In genomic region chr13:32802259-32803081, GRCm38 (mm10) we compare ENCODE assay signal across 8 mouse cellular contexts. TPM values are rescaled to one million over a fixed set of nuclear protein-coding genes. Genes with fewer than 3 reads are reported as not detected.
DNase-seq lines count a peak whose midpoint lies in the region; ATAC-seq and TF ChIP-seq lines count a peak whose summit lies in the region.

Gene D930007J09Rik, minus strand, starts transcription at chr13:32802849.

- H3K9ac ChIP-seq in heart, adult 2 months (ENCODE audit: low read depth, low read length), result peak within 1 kb of the TSS; percentile 83
- peak within 1 kb of the TSS; percentile 80 for H3K9ac ChIP-seq in kidney, embryonic 15.5 days
- H3K9ac ChIP-seq in liver, embryonic 11.5 days (ENCODE audit: low read depth, low read length), result peak within 1 kb of the TSS; percentile 91
- H3K9ac ChIP-seq in stomach, embryonic 15.5 days, result peak within 1 kb of the TSS; percentile 75

- peaks cover 2% of the 10 kb centered on the region; the same call in 1 of the 2 replicates for H3K4me1 ChIP-seq in heart, adult 2 months (ENCODE audit: control insufficient read depth, insufficient read depth, low read length)
- H3K4me1 ChIP-seq in kidney, embryonic 15.5 days, result peaks cover 32% of the 10 kb centered on the region
- peaks cover 18% of the 10 kb centered on the region for H3K4me1 ChIP-seq in liver, embryonic 11.5 days (replicated peaks; ENCODE audit: control insufficient read depth, insufficient read depth, low read length)
- peaks cover 15% of the 10 kb centered on the region for H3K4me1 ChIP-seq in stomach, embryonic 15.5 days

- no peak for TF ChIP-seq CTCF in heart, adult 2 months (IDR thresholded peaks at IDR 0.05)

- WGBS in heart, adult 2 months, result under 1% methylated on average over 93 of the region's 95 CpGs
- WGBS in kidney, embryonic 15.5 days, result under 1% methylated on average over 67 of the region's 95 CpGs
- under 1% methylated on average over 90 of the region's 95 CpGs for WGBS in liver, embryonic 11.5 days
- under 1% methylated on average over 94 of the region's 95 CpGs for WGBS in stomach, embryonic 15.5 days

- ATAC-seq in kidney, embryonic 15.5 days (replicated peaks; ENCODE audit: low FRiP score), result peak; percentile 74
- ATAC-seq in liver, embryonic 11.5 days (replicated peaks; ENCODE audit: low FRiP score), result peak; percentile 56
- ATAC-seq in stomach, embryonic 15.5 days (ENCODE audit: insufficient read depth, low FRiP score, low read depth), result peak; percentile 8

- peak within 1 kb of the TSS; percentile 82 for H3K27ac ChIP-seq in heart, adult 2 months
- peak within 1 kb of the TSS; percentile 77 for H3K27ac ChIP-seq in kidney, embryonic 15.5 days
- H3K27ac ChIP-seq in liver, embryonic 11.5 days (ENCODE audit: low read depth, low read length), result no peak within 1 kb of the TSS; the same call in 1 of the 2 replicates
- H3K27ac ChIP-seq in stomach, embryonic 15.5 days, result peak within 1 kb of the TSS; percentile 74

- DNase-seq in urinary bladder, adult 18-20 months (ENCODE audit: low spot score in 2 of 2), result peak; percentile 17 to 48
- DNase-seq in urinary bladder, adult 2 months (ENCODE audit: low spot score), result no peak
- DNase-seq in embryo, embryonic 10.5 days (ENCODE audit: low spot score), result peak; percentile 44
- peak in 1 of 2 experiments; percentile 67 for DNase-seq in heart, adult 2 months
- peak; percentile 59 for DNase-seq in liver, embryonic 11.5 days (ENCODE audit: low spot score)

- no peak for TF ChIP-seq POLR2A in heart, adult 2 months (IDR thresholded peaks at IDR 0.05; ENCODE audit: insufficient read depth, low read depth, low read length)
- peak; percentile 59 for TF ChIP-seq POLR2A in myocyte (IDR thresholded peaks at IDR 0.05; ENCODE audit: insufficient read length, low read depth)

- intact Hi-C loops in heart, adult 2 months (cut with DNase I), result loop anchor here (10.0 kb wide), 2 partner anchors 202 to 998 kb away; partner anchors contain the start of genes Foxc1 and Serpinb9

- no peaks in the 10 kb centered on the region for H3K27me3 ChIP-seq in heart, adult 2 months (ENCODE audit: control insufficient read depth, insufficient read depth, low read length)
- no peaks in the 10 kb centered on the region for H3K27me3 ChIP-seq in kidney, embryonic 15.5 days
- H3K27me3 ChIP-seq in liver, embryonic 11.5 days (replicated peaks; ENCODE audit: control insufficient read depth, insufficient read depth, low read length), result no peaks in the 10 kb centered on the region
- no peaks in the 10 kb centered on the region for H3K27me3 ChIP-seq in myocyte (ENCODE audit: control insufficient read depth, insufficient read depth, insufficient read length)
- H3K27me3 ChIP-seq in stomach, embryonic 15.5 days (replicated peaks), result no peaks in the 10 kb centered on the region

- no peak for TF ChIP-seq EP300 in heart, adult 2 months (IDR thresholded peaks at IDR 0.05; ENCODE audit: insufficient read depth, low read depth, low read length)

- H3K36me3 ChIP-seq in heart, adult 2 months (ENCODE audit: control insufficient read depth, insufficient read depth, low read length), result peaks cover 18% of the 10 kb centered on the region
- peaks cover 16% of the 10 kb centered on the region for H3K36me3 ChIP-seq in kidney, embryonic 15.5 days
- peaks cover 9% of the 10 kb centered on the region for H3K36me3 ChIP-seq in liver, embryonic 11.5 days (ENCODE audit: control insufficient read depth, insufficient read depth, low read length)
- H3K36me3 ChIP-seq in myocyte (ENCODE audit: control insufficient read depth, insufficient read depth), result peaks cover 8% of the 10 kb centered on the region
- peaks cover 4% of the 10 kb centered on the region; the same call in 1 of the 2 replicates for H3K36me3 ChIP-seq in stomach, embryonic 15.5 days

- H3K4me2 ChIP-seq in kidney, embryonic 15.5 days, result peak within 1 kb of the TSS; percentile 92
- peak within 1 kb of the TSS; percentile 95 for H3K4me2 ChIP-seq in liver, embryonic 11.5 days
- peak within 1 kb of the TSS; percentile 99 for H3K4me2 ChIP-seq in myocyte (ENCODE audit: low read depth)
- H3K4me2 ChIP-seq in stomach, embryonic 15.5 days, result peak within 1 kb of the TSS; percentile 92

- no peaks in the 10 kb centered on the region for H3K9me3 ChIP-seq in kidney, embryonic 15.5 days (replicated peaks)
- H3K9me3 ChIP-seq in liver, embryonic 11.5 days (ENCODE audit: control insufficient read depth, low read length), result no peaks in the 10 kb centered on the region
- no peaks in the 10 kb centered on the region for H3K9me3 ChIP-seq in stomach, embryonic 15.5 days

- H3ac ChIP-seq in myocyte (ENCODE audit: control insufficient read depth, insufficient read length), result peak within 1 kb of the TSS; percentile 70

- peaks cover 2% of the 10 kb centered on the region; the same call in 1 of the 2 replicates for H3K79me2 ChIP-seq in heart, adult 2 months (replicated peaks; ENCODE audit: control insufficient read depth, insufficient read depth, low read length)
- peaks cover 43% of the 10 kb centered on the region for H3K79me2 ChIP-seq in myocyte (ENCODE audit: control insufficient read depth, insufficient read depth)

- H3K4me3 ChIP-seq in heart, adult 2 months, result peak within 1 kb of the TSS; percentile 99
- peak within 1 kb of the TSS; percentile 94 for H3K4me3 ChIP-seq in kidney, embryonic 15.5 days (replicated peaks)
- peak within 1 kb of the TSS; percentile 77 for H3K4me3 ChIP-seq in liver, embryonic 11.5 days (ENCODE audit: low read depth, low read length)
- peak within 1 kb of the TSS; percentile 39 for H3K4me3 ChIP-seq in myocyte
- H3K4me3 ChIP-seq in stomach, embryonic 15.5 days (replicated peaks), result peak within 1 kb of the TSS; percentile 91

TF ChIP-seq in myocyte, 11 proteins besides CTCF, POLR2A, EP300 and RAD21:
- TF ChIP-seq POLR2AphosphoS2 (IDR thresholded peaks at IDR 0.05; ENCODE audit: insufficient read length, low read depth) (no peak), CEBPB (IDR thresholded peaks at IDR 0.05; ENCODE audit: insufficient read depth, poor library complexity, severe bottlenecking) (no peak), TCF12 (IDR thresholded peaks at IDR 0.05; ENCODE audit: insufficient read depth, poor library complexity, severe bottlenecking) (no peak), REST (IDR thresholded peaks at IDR 0.05; ENCODE audit: insufficient read depth, insufficient read length) (no peak), MYOD1 (IDR thresholded peaks at IDR 0.05; ENCODE audit: control insufficient read depth in 1 of 3, insufficient read length in 2 of 3, low read depth in 2 of 3) (peak in 1 of 3 experiments; percentile 1), SRF (IDR thresholded peaks at IDR 0.05; ENCODE audit: control insufficient read depth, insufficient read length, low read depth) (no peak), MAX (IDR thresholded peaks at IDR 0.05; ENCODE audit: low read depth) (no peak), MYOG (IDR thresholded peaks at IDR 0.05; ENCODE audit: control insufficient read depth in 1 of 3, insufficient read depth in 1 of 3, insufficient read length in 2 of 3, low read depth in 2 of 3) (peak in 1 of 3 experiments; percentile 43), E2F4 (IDR thresholded peaks at IDR 0.05; ENCODE audit: insufficient read depth) (no peak), TCF3 (IDR thresholded peaks at IDR 0.05; ENCODE audit: insufficient read length, low read depth) (no peak)
TF ChIP-seq in myocyte: peak in this region for 2.

RNA-seq across cellular contexts. Expression of gene D930007J09Rik, which starts in this region (rescaled TPM):
- not detected in 2 replicates for polyA plus RNA-seq in urinary bladder, adult 2 months (2012; rRNA removed)
- not detected for total RNA-seq in heart, adult 2 months (2021)
- polyA plus RNA-seq in heart, adult 2 months (2012; rRNA removed), result not detected in 2 replicates
- polyA plus RNA-seq in kidney, embryonic 15.5 days (2015; fragmentation: Nextera tagmentation; extraction: Ambion mirVana), result not detected in 2 replicates
- polyA plus RNA-seq in liver, embryonic 11.5 days (2014; fragmentation: Nextera tagmentation; extraction: Ambion mirVana), result not detected in 2 replicates
- not detected for polyA plus RNA-seq in myocyte (2012; fragmentation: generic; extraction: Trizol)
- not detected in 2 replicates for polyA plus RNA-seq in stomach, embryonic 15.5 days (2015; fragmentation: Nextera tagmentation; extraction: Ambion mirVana)

Comparison
In these comparisons a context has a peak if more than half of its experiments do, and no peak if none do; other contexts are left out.
1. Peak in ATAC-seq, H3K4me3 ChIP-seq, H3K27ac ChIP-seq, H3K9ac ChIP-seq and H3K4me2 ChIP-seq in kidney, embryonic 15.5 days; RNA of the gene not detected or under 1 TPM.
2. Peak in DNase-seq, ATAC-seq, H3K4me3 ChIP-seq, H3K9ac ChIP-seq and H3K4me2 ChIP-seq in liver, embryonic 11.5 days; RNA of the gene not detected or under 1 TPM.
3. Peak in ATAC-seq, H3K4me3 ChIP-seq, H3K27ac ChIP-seq, H3K9ac ChIP-seq and H3K4me2 ChIP-seq in stomach, embryonic 15.5 days; RNA of the gene not detected or under 1 TPM.
4. H3K4me3 ChIP-seq: peak in every context shown above with its lines; median percentile 99 in heart, adult 2 months; 94 in kidney, embryonic 15.5 days; 91 in stomach, embryonic 15.5 days; 77 in liver, embryonic 11.5 days; 39 in myocyte.
5. ATAC-seq: peak in every context shown above with its lines; median percentile 74 in kidney, embryonic 15.5 days; 56 in liver, embryonic 11.5 days; 8 in stomach, embryonic 15.5 days.